Mouse (Mus musculus) olfactory bulb, adult 2 months (tissue): ENCODE results near the gene Mogs. TPM values are rescaled to one million over a fixed set of nuclear protein-coding genes. Genes with fewer than 3 reads are reported as not detected.

Experiments used
- H3K27ac ChIP-seq: fragments of 200-500 bp; 2 replicates; pipeline ENCODE4 v1.5.1; 2012; ENCODE audit warnings: low read depth, low read length; ENCODE audit not compliant: insufficient read depth
- H3K4me1 ChIP-seq: fragments of 200-500 bp; 2 replicates; pipeline ENCODE4 v1.6.1; 2012; ENCODE audit warnings: low read length; ENCODE audit not compliant: control insufficient read depth, insufficient read depth
- H3K4me3 ChIP-seq: fragments of 200-500 bp; 2 replicates; pipeline ENCODE4 v1.5.1; 2012; ENCODE audit warnings: mild to moderate bottlenecking, low read depth, low read length, moderate library complexity; ENCODE audit not compliant: insufficient read depth
- CTCF ChIP-seq: fragments of 200-500 bp; IDR thresholded peaks from 2 replicates; pipeline ENCODE4 v1.5.1; 2012; ENCODE audit warnings: low read depth, mild to moderate bottlenecking, low read length, moderate library complexity; ENCODE audit not compliant: insufficient read depth
- POLR2A ChIP-seq: fragments of 200-500 bp; IDR thresholded peaks from 2 replicates; pipeline ENCODE4 v1.6.1; 2012; ENCODE audit warnings: mild to moderate bottlenecking, low read depth, low read length, moderate library complexity; ENCODE audit not compliant: insufficient read depth
- WGBS: fragments of 180-500 bp; shearing (Covaris S2); methylation state at CpG from one replicate; pipeline ENCODE4 v1.1.7; 2018; 5-methylcytosine and 5-hydroxymethylcytosine counted together
- polyA plus RNA-seq: library from polyadenylated mRNA; stranded (reverse); fragments of >200 nt; gene quantifications from 2 replicates; pipeline ENCODE4 v1.2.4, GENCODE M21; 2012; ENCODE audit warnings: low replicate concordance; ENCODE audit not compliant: missing spikeins, insufficient read depth, insufficient read length

The Mogs gene
- polyA plus RNA-seq, 1 experiment, result not detected

- 35% methylated on average over 13 of the region's 13 CpGs for whole genome bisulfite sequencing
- Histone ChIP-seq H3K4me1 (peaks cover 18% of the 10 kb centered on the region), H3K27ac (no peak overlapping the region), H3K4me3 (no peak overlapping the region)
- TF ChIP-seq CTCF (no peak), POLR2A (no peak)
These were observed 7.5 kb upstream of the Mogs start for GRCm38 (mm10) chr6:83107566-83108400.

DNA sequence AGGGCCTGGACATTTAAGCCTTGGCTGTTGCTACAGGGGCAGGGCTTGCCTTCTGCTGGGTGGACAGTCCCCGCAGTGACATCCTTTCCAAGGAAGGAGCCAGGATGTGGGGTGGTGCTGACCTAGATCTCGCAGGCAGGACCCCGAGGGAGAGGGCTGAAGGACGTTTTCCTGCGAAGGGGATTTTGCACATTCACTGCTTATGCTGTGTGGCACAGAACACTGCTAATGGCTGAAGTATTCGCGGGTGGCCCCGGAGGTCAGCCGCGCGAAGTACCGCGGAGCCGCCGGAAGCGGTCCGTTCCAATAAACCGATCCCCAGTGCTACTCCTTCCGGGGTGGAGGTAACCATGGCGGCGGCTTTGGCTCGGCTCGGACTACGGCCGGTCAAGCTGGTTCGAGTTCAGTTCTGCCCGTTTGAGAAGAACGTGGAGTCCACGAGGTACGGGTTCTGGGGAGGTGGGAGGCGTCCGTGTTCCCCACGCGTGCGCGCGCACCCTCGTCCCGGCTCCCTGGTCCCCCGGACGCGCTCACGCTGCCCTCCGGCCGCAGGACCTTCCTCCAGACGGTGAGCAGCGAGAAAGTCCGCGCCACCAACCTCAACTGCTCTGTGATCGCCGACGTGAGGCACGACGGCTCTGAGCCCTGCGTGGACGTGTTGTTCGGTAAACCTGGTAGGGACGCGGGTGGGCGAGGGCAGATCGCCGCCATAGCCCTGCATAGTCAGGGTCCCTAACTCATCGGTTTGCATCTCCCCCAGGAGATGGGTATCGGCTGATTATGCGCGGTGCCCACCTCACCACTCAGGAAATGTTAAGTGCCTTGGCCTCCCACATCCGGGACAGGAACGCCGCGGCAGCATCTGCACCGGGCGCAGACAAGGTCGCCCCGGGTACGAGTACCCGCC, 6.3 kb upstream of the Mogs start, which contains the start of gene Mrpl53:
TSS of gene Mrpl53 (plus strand) at position 279 of the 907 bp plus-strand sequence.
- TF ChIP-seq CTCF, result no peak
- TF ChIP-seq POLR2A, result peak; percentile 80; the same call in 1 of the 2 replicates
- peaks cover 9% of the 10 kb centered on the region for H3K4me1 ChIP-seq

DNA sequence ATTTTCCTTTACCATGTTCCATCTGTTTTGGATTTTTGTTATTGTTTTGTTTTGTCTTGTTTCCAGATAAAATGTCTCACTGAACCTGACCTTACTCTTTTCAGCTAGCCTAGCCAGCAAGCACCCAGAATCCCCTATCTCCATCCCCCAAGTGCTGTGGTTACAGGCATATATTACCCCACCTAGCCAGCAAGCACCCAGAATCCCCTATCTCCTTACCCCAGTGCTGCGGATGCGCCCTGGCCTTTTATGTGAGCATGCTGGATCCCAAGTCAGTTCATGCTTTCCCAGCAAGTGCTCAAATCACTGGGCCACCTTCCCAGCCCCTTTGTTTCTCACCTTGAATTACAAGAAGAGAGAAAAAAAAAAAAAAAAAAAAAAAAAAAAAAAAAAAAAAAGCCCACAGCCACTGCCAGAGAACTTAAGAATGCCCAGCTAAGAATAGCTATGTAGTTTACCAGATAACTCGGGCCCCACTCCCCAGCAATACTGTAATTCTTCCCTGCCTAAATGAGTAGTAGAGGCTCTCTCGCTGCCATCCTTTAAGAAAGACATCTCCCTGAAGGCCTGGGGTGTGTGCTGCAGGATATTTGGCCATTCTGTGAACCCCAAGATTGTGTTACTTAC, 3.7 kb upstream of the Mogs start:
- H3K4me3 ChIP-seq, result no peak overlapping the region
- 83% methylated on average over 4 of the region's 4 CpGs for WGBS
- no peak overlapping the region for H3K27ac ChIP-seq
- TF ChIP-seq CTCF (no peak), POLR2A (no peak)
- H3K4me1 ChIP-seq, result peaks cover 15% of the 10 kb centered on the region

More for the DNA sequence above, 6.3 kb upstream of the Mogs start, which contains the start of gene Mrpl53:
- Histone ChIP-seq H3K27ac (peak within 1 kb of the TSS; percentile 88), H3K4me3 (peak within 1 kb of the TSS; percentile 65)
- WGBS, result under 1% methylated on average over 76 of the region's 76 CpGs

DNA sequence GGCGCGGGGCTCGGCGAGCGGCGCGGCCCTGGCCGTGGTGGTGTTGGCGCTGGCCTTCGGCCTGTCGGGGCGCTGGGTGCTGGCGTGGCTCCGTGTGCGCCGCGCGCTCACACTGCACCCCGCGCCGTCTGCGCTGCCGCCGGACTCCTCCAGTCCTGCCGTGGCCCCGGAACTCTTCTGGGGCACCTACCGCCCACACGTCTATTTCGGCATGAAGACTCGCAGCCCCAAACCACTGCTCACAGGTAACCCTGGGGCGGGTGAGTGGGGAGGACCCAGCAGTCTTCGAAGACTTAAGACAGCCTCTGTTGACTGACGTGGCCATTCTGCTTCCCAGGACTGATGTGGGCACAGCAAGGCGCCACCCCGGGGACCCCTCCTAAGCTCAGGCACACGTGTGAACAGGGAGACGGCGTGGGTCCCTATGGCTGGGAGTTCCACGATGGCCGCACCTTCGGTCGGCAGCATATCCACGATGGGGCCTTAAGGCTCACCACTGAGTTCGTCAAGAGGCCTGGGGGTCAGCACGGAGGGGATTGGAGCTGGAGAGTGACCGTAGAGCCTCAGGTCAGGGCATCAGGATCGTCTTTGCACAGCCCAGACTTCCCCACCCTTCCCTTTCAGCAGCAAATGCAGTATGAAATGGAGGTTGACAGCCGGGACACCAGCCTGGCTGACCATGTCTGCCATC, 531 bp downstream of the Mogs start:
- WGBS, result under 1% methylated on average over 40 of the region's 48 CpGs
- peaks cover 20% of the 10 kb centered on the region for H3K4me1 ChIP-seq
- H3K27ac ChIP-seq, result no peak overlapping the region
- TF ChIP-seq CTCF (no peak), POLR2A (no peak)
- H3K4me3 ChIP-seq, result peak overlapping the region; percentile 78

GRCm38 (mm10) chr6:83116373-83117164, 1.3 kb downstream of the Mogs start:
- H3K27ac ChIP-seq, result no peak overlapping the region
- H3K4me1 ChIP-seq, result peaks cover 20% of the 10 kb centered on the region
- WGBS, result 79% methylated on average over 11 of the region's 11 CpGs
- peak overlapping the region; percentile 78; the same call in 1 of the 2 replicates for H3K4me3 ChIP-seq
- no peak for TF ChIP-seq POLR2A
- TF ChIP-seq CTCF, result no peak

GRCm38 (mm10) chr6:83117165-83117438, 1.8 kb downstream of the Mogs start:
- no peak overlapping the region for H3K27ac ChIP-seq
- H3K4me1 ChIP-seq, result peaks cover 22% of the 10 kb centered on the region
- TF ChIP-seq POLR2A (no peak), CTCF (no peak)
- H3K4me3 ChIP-seq, result no peak overlapping the region
- 73% methylated on average over 4 of the region's 4 CpGs for WGBS

DNA sequence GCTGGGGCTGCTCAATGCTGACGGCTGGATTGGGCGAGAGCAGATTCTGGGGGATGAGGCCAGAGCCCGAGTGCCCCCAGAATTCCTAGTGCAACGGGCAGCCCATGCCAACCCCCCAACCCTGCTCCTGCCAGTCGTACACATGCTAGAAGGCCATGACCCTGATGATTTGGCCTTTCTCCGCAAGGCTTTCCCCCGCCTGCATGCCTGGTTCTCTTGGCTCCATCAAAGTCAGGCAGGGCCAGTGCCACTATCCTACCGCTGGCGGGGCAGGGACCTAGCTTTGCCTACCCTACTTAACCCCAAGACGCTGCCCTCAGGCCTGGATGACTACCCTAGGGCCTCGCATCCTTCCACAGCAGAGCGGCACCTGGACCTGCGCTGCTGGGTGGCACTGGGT, 2.3 kb downstream of the Mogs start:
- no peak overlapping the region for H3K27ac ChIP-seq
- H3K4me1 ChIP-seq, result peaks cover 24% of the 10 kb centered on the region
- TF ChIP-seq CTCF, result no peak
- TF ChIP-seq POLR2A, result no peak
- H3K4me3 ChIP-seq, result no peak overlapping the region
- WGBS, result 91% methylated on average over 13 of the region's 13 CpGs
